Mouse (Mus musculus) embryonic facial prominence, embryonic 10.5 days (tissue): ENCODE measurements at regions not wholly inside any gene's neighbourhood (a gene's known extent, or its start where the extent isn't known, plus 50 kb on each side); places are given as distances from the start of the nearest gene placed in this dataset.

Experiments used
- DNase-seq: peaks from one replicate; pipeline ENCODE4 v3.0.0-alpha.2; 2017; ENCODE audit warnings: low spot score
- H3K27ac ChIP-seq: fragments of 300-500 bp; sonication (generic); replicated peaks from 2 replicates; pipeline ENCODE4 v1.5.1; 2016; ENCODE audit warnings: mild to moderate bottlenecking
- H3K27me3 ChIP-seq: fragments of 300-500 bp; sonication (generic); replicated peaks from 2 replicates; pipeline ENCODE4 v1.6.1; 2016; ENCODE audit warnings: low read depth, mild to moderate bottlenecking; ENCODE audit not compliant: poor library complexity, severe bottlenecking
- H3K36me3 ChIP-seq: fragments of 300-500 bp; sonication (generic); replicated peaks from 2 replicates; pipeline ENCODE4 v1.6.1; 2016; ENCODE audit warnings: mild to moderate bottlenecking, moderate library complexity
- H3K4me1 ChIP-seq: fragments of 300-500 bp; sonication (generic); 2 replicates; pipeline ENCODE4 v1.6.1; 2016
- H3K4me3 ChIP-seq: fragments of 300-500 bp; sonication (generic); 2 replicates; pipeline ENCODE4 v1.5.1; 2016; ENCODE audit warnings: mild to moderate bottlenecking, moderate library complexity
- H3K9me3 ChIP-seq: fragments of 300-500 bp; sonication (generic); 2 replicates; pipeline ENCODE4 v1.6.1; 2016; ENCODE audit warnings: mild to moderate bottlenecking
- WGBS: fragments of 180-500 bp; shearing (Covaris S2); methylation state at CpG from one replicate; pipeline ENCODE4 v1.1.7; 2016; 5-methylcytosine and 5-hydroxymethylcytosine counted together

DNA sequence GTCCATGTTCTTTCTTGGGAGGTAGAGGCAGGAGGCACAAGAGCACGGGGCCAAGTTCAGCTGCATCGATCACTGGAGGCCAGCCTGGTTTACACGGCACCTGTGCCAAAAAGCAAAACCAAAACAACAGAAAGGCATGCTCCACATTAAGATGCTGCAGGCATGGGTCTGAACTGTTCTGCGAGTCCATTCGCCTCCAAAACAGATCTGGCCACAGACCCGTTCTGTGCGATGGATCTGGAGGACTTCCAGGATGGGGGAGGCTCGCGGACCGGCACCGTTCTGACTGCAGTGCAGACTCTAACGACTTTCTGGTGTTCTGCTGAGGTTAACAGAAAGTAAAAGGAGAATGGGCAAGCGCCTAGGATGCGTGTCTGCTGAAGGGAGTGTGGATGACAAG is 52.3 kb downstream of the A230072I06Rik start:
- no peaks in the 10 kb centered on the region for H3K9me3 ChIP-seq
- no peak overlapping the region for H3K4me3 ChIP-seq
- H3K4me1 ChIP-seq = peaks cover 38% of the 10 kb centered on the region
- H3K27me3 ChIP-seq = peaks cover 98% of the 10 kb centered on the region
- DNase-seq = no peak
- whole genome bisulfite sequencing = 82% methylated on average over 14 of the region's 14 CpGs
- H3K27ac ChIP-seq = no peak overlapping the region
- no peaks in the 10 kb centered on the region for H3K36me3 ChIP-seq

DNA sequence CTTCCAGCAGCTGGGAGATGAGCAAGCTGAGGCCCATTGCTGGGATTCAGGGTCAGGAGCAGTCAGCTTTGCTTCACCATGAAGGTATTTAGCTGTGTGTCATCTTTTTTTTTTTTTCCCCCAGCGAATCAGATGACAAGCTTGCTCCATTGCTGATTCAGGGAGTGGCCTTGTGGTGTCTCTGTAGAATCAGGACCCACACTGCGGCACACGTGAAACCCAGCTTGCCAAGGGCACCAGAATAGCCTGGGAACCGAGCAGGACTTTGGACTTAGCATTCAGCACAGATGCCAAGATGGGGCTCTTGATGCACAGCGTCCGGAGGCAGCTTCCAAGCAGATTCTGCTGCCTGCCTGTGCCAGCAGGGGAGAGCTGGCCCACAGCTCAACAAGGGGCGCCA is 53.0 kb downstream of the A230072I06Rik start:
- H3K9me3 ChIP-seq = no peaks in the 10 kb centered on the region
- H3K4me1 ChIP-seq = peaks cover 38% of the 10 kb centered on the region
- H3K27ac ChIP-seq = no peak overlapping the region
- 86% methylated on average over 7 of the region's 7 CpGs for WGBS
- no peaks in the 10 kb centered on the region for H3K36me3 ChIP-seq
- H3K4me3 ChIP-seq = no peak overlapping the region
- no peak for DNase-seq
- peaks cover 98% of the 10 kb centered on the region for H3K27me3 ChIP-seq

DNA sequence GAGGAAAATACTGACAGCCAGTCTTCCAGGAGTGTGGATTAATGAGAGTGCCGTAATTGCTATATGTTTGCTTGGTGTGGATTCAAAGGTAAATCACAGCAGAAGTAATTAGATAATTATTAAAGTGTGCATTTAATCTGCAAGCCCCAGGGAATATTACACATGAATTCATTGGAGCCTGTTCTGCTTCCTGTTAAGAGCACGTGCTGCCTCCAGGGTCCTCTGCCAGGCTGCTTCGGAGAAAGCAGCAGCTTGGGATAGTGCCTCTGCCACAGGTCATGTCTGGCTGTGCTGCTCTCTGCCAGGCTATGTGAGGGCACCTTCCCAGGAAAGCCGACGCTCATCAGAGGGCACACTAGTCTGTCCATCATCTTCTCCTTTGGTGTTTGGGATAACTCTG is 55.5 kb downstream of the A230072I06Rik start:
- Histone ChIP-seq H3K27me3 (peaks cover 94% of the 10 kb centered on the region), H3K4me1 (peaks cover 23% of the 10 kb centered on the region)
- 46% methylated on average over 5 of the region's 5 CpGs for WGBS

DNA sequence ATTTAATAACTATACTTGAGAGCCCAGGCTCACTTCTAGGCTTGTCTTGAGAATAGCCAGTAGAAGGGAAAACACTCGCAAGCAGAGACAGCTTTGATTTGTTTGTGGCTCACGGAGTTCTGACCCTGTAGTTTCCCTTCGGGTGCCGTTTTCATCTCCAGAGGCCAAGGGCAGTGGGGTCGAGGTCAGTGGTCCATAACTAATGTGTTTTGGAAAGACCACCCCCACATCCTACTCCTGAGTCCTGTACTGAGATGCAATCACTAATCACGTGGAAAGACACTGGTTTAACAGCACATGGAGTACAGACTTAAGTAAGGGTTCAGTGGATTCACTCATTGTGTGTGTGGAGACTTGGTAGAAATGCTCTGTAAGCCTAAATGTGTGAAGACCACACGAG is 56.0 kb downstream of the A230072I06Rik start:
- peak; percentile 15 for DNase-seq
- Histone ChIP-seq H3K27ac (no peak overlapping the region), H3K4me3 (no peak overlapping the region), H3K4me1 (peaks cover 27% of the 10 kb centered on the region), H3K9me3 (no peaks in the 10 kb centered on the region), H3K36me3 (no peaks in the 10 kb centered on the region), H3K27me3 (peaks cover 89% of the 10 kb centered on the region)
- 32% methylated on average over 7 of the region's 7 CpGs for WGBS

More for the DNA sequence above, 55.5 kb downstream of the A230072I06Rik start:
- DNase-seq = peak; percentile 16
- no peaks in the 10 kb centered on the region for H3K36me3 ChIP-seq
- no peak overlapping the region for H3K27ac ChIP-seq
- no peaks in the 10 kb centered on the region for H3K9me3 ChIP-seq
- H3K4me3 ChIP-seq = no peak overlapping the region

DNA sequence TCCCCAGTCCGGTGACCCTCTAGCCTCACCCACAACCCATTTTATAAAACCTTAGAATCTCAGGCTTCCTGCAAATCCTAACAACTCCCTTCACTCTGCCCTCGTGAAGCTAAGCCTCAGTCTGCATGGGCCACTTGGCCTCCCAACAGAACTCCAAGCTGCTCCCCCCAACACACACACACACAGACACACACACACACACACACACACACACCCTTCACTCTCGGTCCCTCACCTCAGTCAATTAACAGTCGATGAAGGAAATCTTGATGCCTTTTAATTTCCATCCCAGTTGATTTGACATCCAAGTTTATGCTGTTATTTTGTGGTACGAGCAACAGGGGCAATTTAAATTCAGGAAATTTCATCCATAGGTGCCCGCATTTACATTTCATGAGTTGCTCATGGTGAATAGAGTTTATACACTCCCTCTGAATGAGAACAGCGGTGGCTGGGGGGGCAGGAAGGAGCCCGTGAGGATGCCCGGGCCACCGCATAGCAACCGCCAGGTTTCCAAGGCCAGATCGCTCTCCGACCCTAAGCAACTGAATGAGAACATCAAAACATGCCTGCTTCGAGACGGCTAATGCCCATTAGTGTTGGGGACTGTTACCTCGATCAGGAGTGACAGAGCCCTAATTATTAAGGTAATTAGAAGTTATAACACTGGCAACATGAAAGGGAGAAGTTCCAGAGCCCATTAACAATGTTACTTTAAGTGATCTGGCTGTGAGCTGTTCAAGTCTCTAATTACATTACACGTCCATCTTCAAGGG is 55.8 kb upstream of the Sox1 start:
- no peaks in the 10 kb centered on the region for H3K36me3 ChIP-seq
- no peak for DNase-seq
- H3K27me3 ChIP-seq = peaks cover 65% of the 10 kb centered on the region
- 61% methylated on average over 17 of the region's 17 CpGs for WGBS
- H3K9me3 ChIP-seq = no peaks in the 10 kb centered on the region
- H3K27ac ChIP-seq = no peak overlapping the region
- no peak overlapping the region for H3K4me3 ChIP-seq
- H3K4me1 ChIP-seq = peaks cover 15% of the 10 kb centered on the region

DNA sequence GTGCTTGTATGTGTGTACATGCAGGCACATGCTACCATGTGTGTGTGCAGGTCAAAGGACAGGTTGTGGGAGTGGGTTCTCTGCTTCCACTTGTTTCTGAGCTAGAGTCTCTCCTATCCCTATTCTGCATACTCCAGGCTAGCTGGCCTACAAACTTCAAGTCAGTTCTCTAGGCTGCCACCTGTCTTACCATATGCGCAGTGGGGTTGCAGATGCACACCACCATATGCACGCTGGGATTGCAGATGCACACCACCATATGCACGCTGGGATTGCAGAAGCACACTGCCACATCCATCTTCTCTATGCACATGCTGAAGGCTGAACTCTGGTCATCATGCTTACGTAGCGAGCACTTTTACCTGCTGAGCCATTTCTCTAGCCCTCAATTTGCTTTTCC is 54.1 kb upstream of the Sox1 start:
- Histone ChIP-seq H3K9me3 (no peaks in the 10 kb centered on the region), H3K4me1 (peaks cover 11% of the 10 kb centered on the region), H3K4me3 (no peak overlapping the region), H3K27ac (no peak overlapping the region), H3K27me3 (peaks cover 50% of the 10 kb centered on the region), H3K36me3 (no peaks in the 10 kb centered on the region)
- 91% methylated on average over 5 of the region's 5 CpGs for WGBS
- no peak for DNase-seq
